Mouse (Mus musculus) midbrain, embryonic 10.5 days (tissue): ENCODE measurements around the gene Wdr18. TPM values are rescaled to one million over a fixed set of nuclear protein-coding genes. Genes with fewer than 3 reads are reported as not detected.

Experiments
- DNase-seq: peaks from one replicate; pipeline ENCODE4 v3.0.0-alpha.2; 2017; ENCODE audit warnings: low spot score
- H3K27ac ChIP-seq: fragments of 300-500 bp; sonication (generic); replicated peaks from 2 replicates; pipeline ENCODE4 v1.5.1; 2016; ENCODE audit warnings: mild to moderate bottlenecking
- H3K27me3 ChIP-seq: fragments of 300-500 bp; sonication (generic); 2 replicates; pipeline ENCODE4 v1.6.1; 2016; ENCODE audit warnings: low read depth, mild to moderate bottlenecking; ENCODE audit not compliant: poor library complexity, severe bottlenecking
- H3K36me3 ChIP-seq: fragments of 300-500 bp; sonication (generic); 2 replicates; pipeline ENCODE4 v1.6.1; 2016; ENCODE audit warnings: mild to moderate bottlenecking, moderate library complexity
- H3K4me1 ChIP-seq: fragments of 300-500 bp; sonication (generic); 2 replicates; pipeline ENCODE4 v1.6.1; 2016
- H3K4me3 ChIP-seq: fragments of 300-500 bp; sonication (generic); 2 replicates; pipeline ENCODE4 v1.5.1; 2016; ENCODE audit warnings: mild to moderate bottlenecking, moderate library complexity
- H3K9me3 ChIP-seq: fragments of 300-500 bp; sonication (generic); replicated peaks from 2 replicates; pipeline ENCODE4 v1.6.1; 2016; ENCODE audit warnings: mild to moderate bottlenecking
- WGBS: fragments of 180-500 bp; shearing (Covaris S2); methylation state at CpG from one replicate; pipeline ENCODE4 v1.1.7; 2016; 5-methylcytosine and 5-hydroxymethylcytosine counted together
- polyA plus RNA-seq: library from polyadenylated mRNA; unstranded; fragments of >200 nt; fragmentation: Nextera tagmentation; extraction: Ambion mirVana; gene quantifications from 2 replicates; pipeline ENCODE4 v1.2.1, GENCODE M21; 2016

Gene Wdr18
- polyA plus RNA-seq, 1 experiment from 2014 or later: 155 TPM

DNA sequence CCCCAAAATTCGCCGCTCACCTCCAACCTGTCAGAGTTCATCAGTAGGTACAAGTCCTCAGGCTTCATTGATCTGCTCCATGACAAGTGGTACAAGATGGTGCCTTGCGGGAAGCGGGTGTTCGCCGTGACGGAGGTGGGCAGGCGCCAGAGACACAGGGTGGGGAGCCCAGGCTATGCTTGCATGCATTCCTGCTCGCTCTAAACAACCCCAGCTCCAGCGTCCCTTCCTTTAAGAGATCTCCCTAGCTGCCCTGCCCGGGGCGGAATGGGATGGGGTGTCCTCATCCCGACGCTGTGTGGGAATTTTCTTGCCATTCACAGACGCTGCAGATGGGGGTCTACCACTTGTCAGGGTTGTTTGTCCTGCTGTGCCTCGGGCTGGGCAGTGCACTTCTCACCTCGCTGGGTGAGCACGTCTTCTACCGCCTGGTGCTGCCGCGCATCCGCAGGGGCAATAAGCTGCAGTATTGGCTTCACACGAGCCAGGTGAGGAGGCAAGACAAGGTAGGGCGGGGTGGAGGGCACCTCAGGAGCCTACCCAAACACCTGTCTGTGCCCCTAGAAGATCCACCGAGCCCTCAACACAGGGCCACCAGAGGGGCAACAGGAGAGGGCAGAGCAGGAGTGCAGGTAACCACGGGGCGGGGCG, 16.2 kb downstream of the Wdr18 start:
- H3K36me3 ChIP-seq: peaks cover 67% of the 10 kb centered on the region
- WGBS: 83% methylated on average over 28 of the region's 28 CpGs
- no peak for DNase-seq
- H3K9me3 ChIP-seq: 0 out of 2 replicates have a peak, but pooled peaks cover 8% of the 10 kb centered on the region
- H3K4me1 ChIP-seq: peaks cover 10% of the 10 kb centered on the region
- H3K27ac ChIP-seq: no peak overlapping the region
- H3K27me3 ChIP-seq: peaks cover 54% of the 10 kb centered on the region
- H3K4me3 ChIP-seq: peak overlapping the region; percentile 22; the same call in 1 of the 2 replicates

GRCm38 (mm10) chr10:79976722-79977107, 16.8 kb downstream of the Wdr18 start:
- no peak for DNase-seq
- Histone ChIP-seq H3K36me3 (peaks cover 72% of the 10 kb centered on the region), H3K9me3 (0 out of 2 replicates have a peak, but pooled peaks cover 8% of the 10 kb centered on the region), H3K27me3 (peaks cover 49% of the 10 kb centered on the region), H3K4me1 (peaks cover 11% of the 10 kb centered on the region; the same call in 1 of the 2 replicates), H3K27ac (no peak overlapping the region), H3K4me3 (peak overlapping the region; percentile 22; the same call in 1 of the 2 replicates)
- 68% methylated on average over 36 of the region's 36 CpGs for WGBS

DNA sequence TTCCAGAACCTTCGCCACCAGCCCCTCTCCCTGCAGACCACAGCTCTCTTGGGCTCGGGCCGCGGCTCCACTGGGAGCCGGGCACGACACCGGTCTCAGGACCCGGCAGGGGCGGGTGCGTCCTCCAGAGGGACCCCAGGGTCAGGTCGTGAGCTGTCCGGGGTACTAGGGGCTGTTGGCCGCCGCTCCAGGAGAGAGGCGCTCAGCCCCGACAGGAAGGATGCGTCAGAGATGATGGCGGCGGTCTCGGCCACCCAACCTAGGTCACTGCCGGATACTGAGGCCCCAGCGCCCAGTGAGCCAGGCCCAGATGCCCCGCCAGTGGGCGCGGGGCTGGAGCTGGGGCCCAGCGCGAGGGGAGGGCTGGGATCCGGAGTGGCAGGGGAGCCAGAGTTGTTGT, 17.4 kb downstream of the Wdr18 start:
- peak overlapping the region; percentile 20; the same call in 1 of the 2 replicates for H3K4me3 ChIP-seq
- H3K4me1 ChIP-seq: peaks cover 14% of the 10 kb centered on the region
- WGBS: 77% methylated on average over 28 of the region's 28 CpGs
- no peak overlapping the region for H3K27ac ChIP-seq
- H3K36me3 ChIP-seq: peaks cover 76% of the 10 kb centered on the region
- no peak for DNase-seq
- 0 out of 2 replicates have a peak, but pooled peaks cover 8% of the 10 kb centered on the region for H3K9me3 ChIP-seq
- peaks cover 43% of the 10 kb centered on the region for H3K27me3 ChIP-seq

- Histone ChIP-seq H3K27ac (no peak overlapping the region), H3K36me3 (peaks cover 79% of the 10 kb centered on the region), H3K4me1 (peaks cover 21% of the 10 kb centered on the region), H3K9me3 (0 out of 2 replicates have a peak, but pooled peaks cover 8% of the 10 kb centered on the region), H3K27me3 (peaks cover 35% of the 10 kb centered on the region), H3K4me3 (0 out of 2 replicates have a peak overlapping the region, but pooled peaks have one; percentile 20)
- DNase-seq: no peak
- WGBS: 95% methylated on average over 21 of the region's 21 CpGs
Measured at GRCm38 (mm10) chr10:79978061-79978460, 18.1 kb downstream of the Wdr18 start.

GRCm38 (mm10) chr10:79979401-79980155, 19.6 kb downstream of the Wdr18 start:
- H3K27ac ChIP-seq: no peak overlapping the region
- 94% methylated on average over 22 of the region's 22 CpGs for WGBS
- 0 out of 2 replicates have a peak, but pooled peaks cover 8% of the 10 kb centered on the region for H3K9me3 ChIP-seq
- no peak for DNase-seq
- H3K4me3 ChIP-seq: peak overlapping the region; percentile 5; the same call in 1 of the 2 replicates
- peaks cover 28% of the 10 kb centered on the region for H3K4me1 ChIP-seq
- H3K27me3 ChIP-seq: peaks cover 25% of the 10 kb centered on the region
- peaks cover 69% of the 10 kb centered on the region for H3K36me3 ChIP-seq

GRCm38 (mm10) chr10:79983205-79983604, 23.3 kb downstream of the Wdr18 start:
- 85% methylated on average over 5 of the region's 5 CpGs for WGBS
- H3K9me3 ChIP-seq: no peaks in the 10 kb centered on the region
- peaks cover 50% of the 10 kb centered on the region for H3K4me1 ChIP-seq
- DNase-seq: no peak
- H3K27ac ChIP-seq: peak overlapping the region; percentile 91
- H3K4me3 ChIP-seq: peak overlapping the region; percentile 81
- peaks cover 23% of the 10 kb centered on the region for H3K27me3 ChIP-seq
- peaks cover 34% of the 10 kb centered on the region for H3K36me3 ChIP-seq

DNA sequence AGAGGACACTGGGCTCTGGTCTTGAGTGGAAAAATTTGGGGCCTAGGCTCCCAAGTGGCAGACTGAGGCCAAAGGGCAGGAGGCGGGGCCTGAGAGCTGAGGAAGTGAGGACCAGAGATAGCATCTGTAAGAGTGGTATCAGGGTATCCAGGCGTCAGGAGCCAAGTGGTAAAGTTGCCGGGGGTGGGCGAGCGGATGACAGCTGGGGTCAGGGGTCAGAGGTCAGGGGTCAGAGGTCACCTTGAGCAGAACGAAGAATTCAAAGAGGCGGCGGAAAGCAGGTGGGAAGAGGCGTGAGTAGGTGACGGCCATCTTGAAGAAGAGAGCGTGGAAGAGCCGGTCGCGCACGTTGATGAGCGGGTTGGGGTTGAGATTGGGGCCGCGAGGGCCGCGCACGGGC, 23.7 kb downstream of the Wdr18 start:
- peaks cover 26% of the 10 kb centered on the region for H3K27me3 ChIP-seq
- peaks cover 29% of the 10 kb centered on the region for H3K36me3 ChIP-seq
- H3K4me1 ChIP-seq: peaks cover 55% of the 10 kb centered on the region
- DNase-seq: peak; percentile 67
- WGBS: 2% methylated on average over 21 of the region's 21 CpGs
- peak overlapping the region; percentile 81 for H3K4me3 ChIP-seq
- H3K27ac ChIP-seq: peak overlapping the region; percentile 91
- no peaks in the 10 kb centered on the region for H3K9me3 ChIP-seq

- WGBS: 1% methylated on average over 49 of the region's 49 CpGs
- DNase-seq: peak; percentile 86
- H3K27ac ChIP-seq: peak within 1 kb of the TSS; percentile 91
- peaks cover 33% of the 10 kb centered on the region for H3K27me3 ChIP-seq
- H3K36me3 ChIP-seq: peaks cover 23% of the 10 kb centered on the region
- H3K4me3 ChIP-seq: peak within 1 kb of the TSS; percentile 81
- H3K4me1 ChIP-seq: peaks cover 61% of the 10 kb centered on the region
- no peaks in the 10 kb centered on the region for H3K9me3 ChIP-seq
Measured at GRCm38 (mm10) chr10:79984195-79984816, 24.4 kb downstream of the Wdr18 start, which contains the start of gene Tmem259. TSS of gene Tmem259 (minus strand) at chr10:79984330.

DNA sequence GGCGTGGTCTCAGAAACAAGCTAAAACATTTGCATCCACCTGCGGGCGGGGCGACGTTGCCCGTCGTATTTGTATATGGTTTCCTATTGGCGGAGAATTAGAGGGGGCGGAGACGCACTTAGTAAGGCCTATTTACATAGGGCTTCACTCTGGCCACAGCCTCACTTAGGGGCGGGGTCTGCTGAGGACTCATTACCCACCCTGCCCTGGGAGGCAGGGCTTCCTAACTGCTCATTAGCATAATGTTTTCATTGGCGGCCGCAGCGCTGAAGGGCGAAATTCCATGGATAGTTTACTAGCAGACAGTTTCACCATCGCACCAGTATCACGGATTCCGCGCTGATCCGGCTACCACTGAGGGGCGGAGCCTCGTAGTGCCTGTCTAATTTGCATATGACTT, 24.9 kb downstream of the Wdr18 start:
- Histone ChIP-seq H3K36me3 (peaks cover 17% of the 10 kb centered on the region), H3K4me1 (peaks cover 64% of the 10 kb centered on the region), H3K4me3 (peak overlapping the region; percentile 81), H3K27me3 (peaks cover 38% of the 10 kb centered on the region), H3K9me3 (no peaks in the 10 kb centered on the region), H3K27ac (peak overlapping the region; percentile 91)
- under 1% methylated on average over 22 of the region's 22 CpGs for WGBS
- DNase-seq: peak; percentile 94

DNA sequence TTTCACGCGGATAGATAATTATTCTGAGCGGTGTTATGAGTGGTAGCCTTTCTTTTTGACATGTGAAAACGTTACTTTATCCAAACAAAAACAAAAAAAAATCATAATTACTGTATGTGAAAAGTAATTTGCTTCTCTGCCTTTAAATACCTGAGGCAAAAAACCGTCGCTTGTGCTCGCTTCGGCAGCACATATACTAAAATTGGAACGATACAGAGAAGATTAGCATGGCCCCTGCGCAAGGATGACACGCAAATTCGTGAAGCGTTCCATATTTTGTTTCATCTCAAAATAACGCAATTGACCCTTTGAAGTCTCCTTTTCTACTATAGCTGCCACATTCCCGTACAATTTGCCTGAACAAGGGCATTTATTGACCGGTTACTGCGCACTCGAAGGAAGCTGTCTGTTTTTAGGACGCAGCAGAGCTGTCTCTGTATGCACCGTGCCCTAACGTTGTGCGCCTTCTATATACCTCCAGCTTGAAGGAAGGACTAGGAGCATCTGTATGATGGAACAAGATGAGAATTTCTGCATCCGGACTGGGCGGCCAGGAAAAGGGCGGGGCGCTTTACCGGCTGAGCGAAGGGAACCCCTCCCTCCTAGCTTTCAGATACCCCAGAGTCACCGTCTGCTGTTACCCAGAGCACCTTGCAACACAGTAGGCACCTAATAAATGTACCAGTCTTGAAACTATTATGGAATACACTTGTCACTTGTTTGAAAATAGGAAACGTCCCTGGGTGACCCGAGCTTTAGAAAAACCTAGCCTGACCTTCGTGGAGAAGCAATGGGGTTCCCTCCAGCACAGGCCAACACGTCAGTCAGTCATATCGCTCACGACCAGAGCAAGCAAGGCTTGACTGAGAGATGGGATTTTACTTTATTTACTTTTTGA, 25.6 kb downstream of the Wdr18 start:
- peaks cover 46% of the 10 kb centered on the region for H3K27me3 ChIP-seq
- 5% methylated on average over 35 of the region's 35 CpGs for WGBS
- H3K27ac ChIP-seq: peak overlapping the region; percentile 91
- H3K4me3 ChIP-seq: peak overlapping the region; percentile 81
- H3K36me3 ChIP-seq: peaks cover 17% of the 10 kb centered on the region
- H3K9me3 ChIP-seq: no peaks in the 10 kb centered on the region
- peak; percentile 60 for DNase-seq
- peaks cover 68% of the 10 kb centered on the region for H3K4me1 ChIP-seq

DNA sequence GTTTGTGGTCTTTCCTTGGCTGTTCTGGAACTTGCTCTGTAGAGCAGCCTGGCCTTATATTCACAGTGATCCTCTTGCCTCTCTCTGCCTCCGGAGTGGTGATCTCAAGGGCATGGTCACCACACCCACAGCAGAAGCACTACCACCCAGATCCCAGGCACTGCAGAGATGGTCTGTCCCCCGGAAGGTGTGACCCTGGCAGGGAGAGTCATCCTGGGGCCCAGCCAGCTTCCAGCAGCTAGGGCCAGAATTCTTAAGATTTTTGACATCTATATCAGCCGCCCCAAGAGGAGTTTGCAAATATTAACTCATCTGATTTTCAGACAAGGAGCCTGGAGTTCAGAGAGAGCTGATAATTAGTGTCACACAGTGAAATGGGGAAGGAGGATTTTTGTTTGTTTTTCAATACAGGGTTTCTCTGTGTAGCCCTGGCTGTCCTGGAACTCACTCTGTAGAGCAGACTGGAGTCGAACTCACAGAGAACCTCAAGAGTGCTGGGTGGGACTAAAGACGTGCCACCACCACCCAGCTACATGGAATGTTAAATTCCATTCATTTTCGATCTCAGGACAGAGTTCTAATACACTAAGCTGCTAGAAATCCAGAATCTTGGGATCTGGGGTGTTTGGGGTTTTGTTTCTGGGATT, 26.4 kb downstream of the Wdr18 start:
- Histone ChIP-seq H3K9me3 (peaks cover 7% of the 10 kb centered on the region), H3K4me3 (peak overlapping the region; percentile 81), H3K27me3 (peaks cover 53% of the 10 kb centered on the region), H3K27ac (peak overlapping the region; percentile 91; the same call in 1 of the 2 replicates), H3K36me3 (peaks cover 16% of the 10 kb centered on the region), H3K4me1 (peaks cover 67% of the 10 kb centered on the region)
- DNase-seq: no peak
- WGBS: 42% methylated on average over 6 of the region's 6 CpGs
